Mouse (Mus musculus) gastrocnemius, postnatal 36 days (tissue): ENCODE measurements around the gene Rnf157. TPM values are rescaled to one million over a fixed set of nuclear protein-coding genes. Genes with fewer than 3 reads are reported as not detected.

ENCODE experiments used
- DNase-seq, 2 experiments: peaks; one replicate each; pipeline ENCODE4 v3.0.0; 2022
- intact Hi-C: fragments of 180-260 bp; cut with DNase I; formaldehyde crosslinking; loops from one replicate; pipeline ENCODE4 v1.15.1; 2025
- total RNA-seq, 2 experiments: library from RNA; stranded (reverse); gene quantifications; 2 replicates each; pipeline ENCODE4 v1.2.3; 2021

The Rnf157 gene
- total RNA-seq, 2 experiments from 2014 or later, result 23.0 to 24.5 TPM

DNA sequence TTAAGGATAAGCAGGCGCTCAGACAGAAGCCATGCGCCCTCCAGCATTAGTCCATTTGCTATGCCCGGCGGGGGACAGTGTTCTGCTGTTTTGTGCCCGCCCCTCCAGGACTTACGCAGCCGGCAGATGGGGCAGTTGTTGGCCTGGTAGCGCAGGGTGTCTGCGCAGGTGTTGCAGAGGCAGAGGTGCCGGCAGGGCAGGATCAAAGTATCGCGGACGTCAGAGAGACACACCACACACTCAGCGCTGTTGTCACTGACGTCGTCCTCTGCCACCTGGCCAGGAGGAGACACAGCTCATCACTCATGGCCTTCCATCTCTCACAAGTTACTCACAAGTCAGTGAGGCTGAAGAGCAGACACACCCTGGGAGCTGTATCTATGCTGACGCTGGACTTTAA lies 58.3 kb downstream of the Rnf157 start:
- intact Hi-C loops, result no loop called here
- DNase-seq, result no peak

DNA sequence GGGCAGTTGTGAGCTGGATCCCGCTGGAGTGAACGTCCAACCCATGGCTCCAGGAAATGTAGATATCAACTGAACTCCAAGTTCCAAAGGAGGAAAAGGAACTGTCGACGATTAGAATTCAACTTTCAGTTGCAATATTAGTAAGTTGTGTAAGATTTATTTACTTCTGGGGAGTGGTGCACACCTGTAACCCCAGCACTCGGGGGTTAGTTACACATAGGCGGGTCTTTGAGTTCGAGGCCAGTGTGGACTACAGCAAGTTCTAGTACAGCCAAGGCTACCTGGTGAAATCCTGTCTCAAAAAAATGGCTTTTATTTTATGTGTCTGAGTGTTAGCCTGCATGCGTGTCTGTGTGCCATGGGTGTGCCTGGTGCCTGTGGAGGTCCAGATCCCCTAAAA lies 59.3 kb downstream of the Rnf157 start:
- intact Hi-C loops, result no loop called here
- DNase-seq, result no peak

DNA sequence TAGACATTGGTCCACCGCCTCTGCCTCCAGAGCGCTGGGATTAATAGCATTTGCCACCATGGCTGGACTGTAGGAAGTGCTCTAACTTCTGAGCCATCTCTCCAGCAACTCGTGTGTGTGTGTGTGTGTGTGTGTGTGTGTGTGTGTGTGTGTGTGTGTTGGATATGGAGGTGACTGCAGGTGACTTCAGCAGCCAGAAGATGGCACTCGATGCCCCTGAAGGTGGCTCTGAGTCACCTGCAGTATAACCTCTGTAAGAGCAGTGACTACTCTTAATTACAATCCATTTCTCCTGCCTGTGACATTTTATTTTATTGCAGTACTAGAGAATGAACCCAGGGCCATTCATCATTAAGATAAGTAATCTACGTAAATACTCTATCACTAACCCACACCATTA lies 61.5 kb downstream of the Rnf157 start:
- intact Hi-C loops, result no loop called here
- DNase-seq, result no peak

DNA sequence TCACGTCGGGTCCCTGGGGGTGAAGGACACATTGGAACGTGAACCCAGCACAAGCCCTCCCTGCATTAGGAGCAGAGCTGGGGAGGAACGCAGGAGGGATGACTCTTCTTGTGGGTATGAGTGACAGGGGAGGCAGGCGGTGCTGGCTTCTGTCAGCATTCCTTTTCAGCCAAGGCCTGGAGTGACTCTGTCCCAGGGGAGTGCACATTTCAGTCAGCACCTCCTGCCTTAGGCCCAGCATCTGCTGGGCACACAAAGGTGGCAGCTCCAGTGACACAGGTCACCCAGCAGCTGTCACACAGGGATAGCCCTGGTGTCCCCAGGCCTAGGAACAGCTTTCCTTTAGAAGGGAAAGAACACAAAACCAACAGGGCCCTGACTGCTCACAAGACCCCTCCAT lies 64.9 kb downstream of the Rnf157 start:
- intact Hi-C loops, result no loop called here
- peak; percentile 28 to 39 for DNase-seq

DNA sequence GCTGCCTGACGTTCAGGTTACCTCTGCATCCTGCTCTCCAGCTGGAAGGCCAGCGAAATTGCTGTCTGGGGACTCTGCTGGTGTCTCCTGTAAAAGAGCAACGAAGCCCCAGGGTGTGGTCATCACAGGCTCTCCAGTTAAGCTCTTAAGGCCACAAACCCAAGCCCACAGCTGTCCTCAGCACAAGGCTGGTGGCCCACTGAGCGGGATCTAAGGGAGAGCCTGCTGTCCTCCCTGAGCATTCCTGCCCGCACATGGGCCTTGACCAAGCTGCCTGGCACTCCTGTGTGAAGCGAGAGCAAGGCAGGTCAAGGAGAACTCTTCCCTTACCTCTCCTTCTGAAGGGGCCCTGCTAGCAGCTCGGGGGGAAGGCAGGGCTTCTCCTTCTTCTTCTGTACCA lies 65.8 kb downstream of the Rnf157 start:
- intact Hi-C loops, result no loop called here
- no peak for DNase-seq

DNA sequence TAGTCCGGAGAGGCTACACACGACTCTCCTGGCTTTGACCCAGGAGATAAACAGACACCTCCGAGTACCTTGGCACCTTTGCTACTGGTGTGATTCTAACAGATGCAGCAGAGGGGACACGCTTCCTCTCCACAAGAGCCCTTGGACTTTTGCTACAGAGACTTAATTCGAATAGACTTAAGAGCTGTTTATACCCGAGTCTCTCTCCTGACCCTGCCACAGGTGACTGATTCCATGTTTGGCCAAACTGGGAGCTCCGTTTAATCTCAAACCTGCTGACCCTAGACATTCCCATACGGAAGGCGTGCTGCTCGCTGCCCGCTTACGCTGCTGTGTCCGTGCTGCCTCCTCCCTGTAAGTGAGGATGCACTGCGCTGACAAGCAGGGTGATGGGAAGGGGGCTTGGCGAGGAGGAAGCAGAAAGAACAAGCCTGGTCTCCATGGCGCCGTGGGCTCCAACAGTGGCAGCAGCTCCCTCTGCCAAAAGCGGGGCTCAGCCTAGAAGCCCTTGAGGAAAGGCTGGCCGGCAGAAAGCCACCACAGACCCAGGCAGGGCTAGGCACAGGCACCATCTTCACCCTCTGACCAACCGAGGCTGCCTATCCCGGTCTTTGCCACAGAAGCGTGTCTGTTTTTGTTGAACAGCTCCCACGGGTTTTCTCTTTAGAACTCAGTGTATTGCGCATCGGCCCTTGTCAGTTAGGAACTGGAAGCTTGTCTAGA lies 70.6 kb downstream of the Rnf157 start:
- DNase-seq, result no peak
- intact Hi-C loops, result no loop called here

DNA sequence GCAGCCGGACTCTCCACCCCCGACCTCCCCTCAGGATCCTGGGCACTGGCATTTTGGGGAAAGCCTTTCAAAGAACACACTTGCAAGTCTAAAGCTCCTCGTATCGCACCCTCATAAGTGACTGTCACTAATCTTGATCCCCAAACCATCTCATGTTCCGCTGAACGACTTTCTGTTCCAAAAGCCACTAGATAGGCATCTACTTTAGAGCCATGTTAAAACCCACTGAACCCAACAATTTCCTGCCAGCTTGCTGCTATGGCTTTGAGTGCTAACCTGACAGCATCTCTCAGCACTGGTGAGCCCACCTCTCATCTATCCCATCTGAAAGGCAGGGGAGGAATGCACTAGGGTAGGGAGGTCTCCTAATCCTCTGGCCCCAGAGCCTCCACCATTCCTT lies 75.3 kb downstream of the Rnf157 start:
- DNase-seq, result no peak
- intact Hi-C loops, result no loop called here

DNA sequence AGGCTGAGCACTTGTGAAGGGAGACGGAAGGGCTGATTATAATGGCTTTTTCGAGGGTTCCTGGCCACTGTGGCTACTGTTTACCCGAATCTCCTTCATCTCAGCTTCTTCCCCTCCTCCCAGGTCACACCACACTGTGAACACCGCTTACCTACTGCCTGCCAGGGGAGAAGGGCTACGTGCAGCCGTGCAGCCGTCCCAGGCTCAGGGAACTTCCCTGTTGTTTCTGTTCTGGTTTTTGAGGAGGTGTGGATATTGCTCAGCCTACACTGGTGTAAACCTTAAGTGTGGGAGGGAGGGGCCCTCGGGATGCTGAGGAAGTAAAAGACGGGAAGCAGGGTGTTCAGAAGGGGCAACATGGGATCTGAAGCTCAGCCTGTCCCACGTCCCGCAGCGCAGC lies 75.8 kb downstream of the Rnf157 start:
- DNase-seq, result no peak
- intact Hi-C loops, result no loop called here

DNA sequence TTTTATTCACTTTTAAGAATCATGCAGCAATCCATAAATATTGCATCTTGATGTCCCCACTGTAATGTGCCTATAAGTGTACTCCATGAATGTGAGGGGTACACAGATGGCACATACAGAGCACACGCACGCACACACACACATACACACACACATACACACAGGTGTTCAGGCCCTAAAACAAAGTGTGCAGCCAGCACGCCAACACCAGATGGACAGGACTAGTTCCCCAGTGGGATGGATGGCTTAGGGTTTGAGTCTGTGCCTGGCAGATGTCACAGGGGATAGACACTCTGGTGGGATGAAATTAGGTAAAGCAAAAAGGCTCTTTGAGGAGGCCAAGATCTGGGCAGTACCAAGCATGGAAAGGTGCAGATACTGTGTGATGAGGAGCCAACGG lies 76.4 kb downstream of the Rnf157 start:
- DNase-seq, result no peak
- intact Hi-C loops, result no loop called here

DNA sequence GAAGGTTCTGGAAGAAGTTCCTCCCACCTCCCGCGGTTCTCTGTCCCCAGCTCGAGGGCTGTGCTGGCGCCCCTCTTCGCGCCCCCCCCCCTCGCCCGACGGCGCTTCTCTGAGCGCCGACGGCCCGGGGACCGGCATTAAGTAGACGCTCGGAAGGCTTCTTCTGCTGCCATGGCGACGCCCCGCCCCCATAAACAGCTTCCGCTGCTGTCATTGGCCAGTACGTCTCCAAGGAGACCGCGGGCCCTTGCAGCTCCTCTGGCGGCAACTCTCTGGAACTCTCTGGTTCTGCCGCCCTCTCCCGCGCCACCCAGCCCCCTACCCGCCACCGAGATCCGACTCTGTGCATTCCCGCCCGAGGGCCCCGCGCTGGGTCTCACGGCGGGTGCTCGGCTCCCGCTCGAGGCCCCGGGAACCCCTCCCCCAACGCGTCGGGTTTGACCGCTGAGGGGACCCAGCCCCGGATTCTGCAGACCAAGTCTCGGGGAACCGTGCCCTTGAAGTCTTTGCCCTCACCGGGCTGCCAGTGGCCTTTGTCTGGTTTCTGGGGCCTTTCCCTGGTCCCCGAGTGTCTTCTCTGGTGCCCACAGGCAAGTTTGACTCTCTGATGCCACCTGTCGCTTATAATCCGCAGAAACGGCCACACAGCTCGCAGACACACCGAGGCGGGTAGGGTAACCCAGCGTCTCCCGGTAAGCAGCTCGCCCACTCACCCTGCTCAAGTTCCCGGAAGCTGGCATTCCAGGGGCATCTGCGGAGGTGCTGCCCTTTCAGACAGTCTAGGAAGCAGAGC lies 77.4 kb downstream of the Rnf157 start, which contains the start of gene Foxj1:
Gene Foxj1 (minus strand): TSS at position 156 of the 793 bp plus-strand sequence.
- DNase-seq, result peak; percentile 88 to 97
- intact Hi-C loops, result no loop called here

DNA sequence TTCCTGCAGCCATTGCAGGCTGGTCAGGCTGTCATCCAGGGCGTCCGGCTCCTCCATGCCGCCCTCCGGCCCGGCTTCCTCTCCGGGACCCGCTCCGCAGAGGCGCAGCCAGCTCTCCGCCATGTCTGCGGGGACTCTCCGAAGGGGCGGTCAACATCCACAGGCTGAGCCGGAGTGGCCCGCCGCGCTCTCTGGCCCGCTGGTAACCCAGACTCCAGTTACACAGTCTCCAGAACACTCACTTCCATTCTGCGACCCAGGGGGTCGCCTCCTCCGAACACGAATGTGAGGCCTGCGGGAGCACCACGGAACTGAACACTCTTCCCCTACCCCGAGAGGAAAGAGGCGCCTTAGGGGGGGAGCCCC lies 78.4 kb downstream of the Rnf157 start:
- no peak for DNase-seq
- intact Hi-C loops, result no loop called here

DNA sequence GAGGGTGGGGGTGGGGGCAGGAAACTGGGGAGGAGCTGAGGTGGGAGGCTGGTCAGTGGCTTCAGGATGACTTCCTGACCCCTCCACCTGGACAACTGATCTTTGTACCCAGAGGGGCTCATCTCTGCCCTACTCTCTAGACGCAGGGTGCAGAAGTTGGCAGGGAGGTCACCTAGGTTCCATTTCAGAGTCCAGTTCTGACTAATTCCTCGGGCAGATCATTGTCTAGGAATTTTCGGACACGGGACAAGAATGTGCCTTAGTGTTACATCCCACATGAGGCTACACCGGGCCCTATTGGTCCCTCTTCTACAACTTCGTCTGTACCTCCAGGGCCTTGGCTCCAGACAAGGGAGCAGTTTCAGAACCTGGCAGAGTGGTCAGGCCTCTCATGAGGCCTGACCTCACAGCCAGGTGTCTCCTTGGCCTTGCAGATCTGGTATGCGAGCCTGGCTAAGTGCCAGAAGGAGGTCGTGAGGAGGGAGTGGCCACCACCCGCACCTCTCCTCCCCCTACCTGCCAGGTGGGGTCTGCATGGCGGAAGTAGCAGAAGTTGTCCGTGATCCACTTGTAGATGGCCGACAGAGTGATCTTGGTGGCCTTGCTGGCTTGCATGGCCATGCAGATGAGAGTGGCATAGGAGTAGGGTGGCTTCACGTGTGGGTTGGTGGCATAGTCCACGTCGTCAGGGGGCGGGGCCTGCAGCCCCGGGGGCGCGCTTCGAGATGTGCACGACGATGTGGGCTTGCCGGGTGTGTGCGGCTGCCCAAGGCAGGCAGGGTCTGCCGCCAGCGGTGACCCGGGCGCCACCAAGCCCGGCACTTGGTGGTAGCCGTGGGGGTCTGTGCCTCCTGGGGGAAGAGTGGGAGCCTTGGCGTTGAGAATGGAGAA lies 79.1 kb downstream of the Rnf157 start:
- intact Hi-C loops, result no loop called here
- DNase-seq, result no peak

DNA sequence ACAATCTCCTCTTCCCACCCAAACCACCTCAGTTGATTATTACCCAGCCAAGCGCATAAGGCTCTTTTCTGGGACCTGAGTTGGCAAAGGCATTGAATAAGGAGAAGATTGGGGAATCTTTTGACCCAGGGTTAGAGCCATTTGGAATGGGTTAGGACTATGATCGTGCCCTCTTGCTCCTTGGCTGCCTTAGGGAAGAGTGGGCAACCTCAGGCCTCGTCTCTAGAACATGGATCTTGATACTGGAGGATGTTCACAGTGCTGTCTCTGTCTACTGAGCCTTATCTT lies 79.9 kb downstream of the Rnf157 start:
- intact Hi-C loops, result no loop called here
- DNase-seq, result no peak

DNA sequence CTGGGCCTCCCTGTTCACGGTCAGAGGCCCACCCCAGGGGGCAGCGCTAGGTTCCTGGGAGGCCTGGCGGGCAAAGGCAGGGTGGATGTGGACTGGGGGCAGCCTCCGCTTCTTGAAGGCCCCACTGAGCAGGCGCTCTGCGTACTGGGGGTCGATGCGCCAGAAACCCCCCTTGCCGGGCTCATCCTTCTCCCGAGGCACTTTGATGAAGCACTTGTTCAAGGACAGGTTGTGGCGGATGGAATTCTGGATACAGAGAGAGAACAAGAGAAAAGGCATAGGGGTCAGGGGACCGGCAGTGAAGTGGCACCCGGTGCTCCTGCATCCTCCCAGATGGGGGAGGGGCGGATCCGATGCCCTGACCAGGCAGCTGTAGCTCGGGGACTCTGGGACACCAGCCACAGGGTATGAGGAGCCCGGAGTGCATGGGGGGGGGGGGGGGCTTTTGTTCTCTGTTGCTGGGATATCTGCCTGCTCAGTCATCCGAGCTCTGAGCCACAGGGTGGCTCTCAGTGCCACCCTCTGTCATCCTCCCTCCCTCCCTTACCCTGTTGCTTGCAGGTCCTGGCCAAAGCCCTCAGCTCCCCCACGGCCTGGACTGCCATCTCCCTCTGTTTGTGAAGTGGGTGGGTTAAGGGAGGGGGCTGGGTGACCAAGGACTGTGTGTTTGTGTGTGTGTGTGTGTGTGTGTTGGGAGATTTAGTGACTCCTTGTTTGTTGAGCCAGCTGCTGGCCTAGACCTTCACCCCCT lies 80.4 kb downstream of the Rnf157 start:
- intact Hi-C loops, result no loop called here
- no peak for DNase-seq

DNA sequence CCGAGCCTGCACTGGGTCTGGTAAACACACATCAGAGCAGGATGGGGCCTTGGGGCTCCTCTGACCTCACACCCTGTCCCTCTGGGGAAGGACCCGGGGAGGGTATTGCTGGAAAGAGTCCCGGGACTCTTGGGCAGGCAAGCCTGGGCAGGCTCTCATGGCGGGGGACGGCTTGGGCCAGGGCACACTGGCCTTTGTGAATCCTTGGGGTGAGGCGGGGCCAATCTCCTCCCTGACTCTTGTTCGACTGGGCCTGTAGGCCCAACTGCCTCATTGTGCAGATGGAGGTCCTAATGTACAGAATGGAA lies 82.7 kb downstream of the Rnf157 start:
- DNase-seq, result no peak
- intact Hi-C loops, result no loop called here

DNA sequence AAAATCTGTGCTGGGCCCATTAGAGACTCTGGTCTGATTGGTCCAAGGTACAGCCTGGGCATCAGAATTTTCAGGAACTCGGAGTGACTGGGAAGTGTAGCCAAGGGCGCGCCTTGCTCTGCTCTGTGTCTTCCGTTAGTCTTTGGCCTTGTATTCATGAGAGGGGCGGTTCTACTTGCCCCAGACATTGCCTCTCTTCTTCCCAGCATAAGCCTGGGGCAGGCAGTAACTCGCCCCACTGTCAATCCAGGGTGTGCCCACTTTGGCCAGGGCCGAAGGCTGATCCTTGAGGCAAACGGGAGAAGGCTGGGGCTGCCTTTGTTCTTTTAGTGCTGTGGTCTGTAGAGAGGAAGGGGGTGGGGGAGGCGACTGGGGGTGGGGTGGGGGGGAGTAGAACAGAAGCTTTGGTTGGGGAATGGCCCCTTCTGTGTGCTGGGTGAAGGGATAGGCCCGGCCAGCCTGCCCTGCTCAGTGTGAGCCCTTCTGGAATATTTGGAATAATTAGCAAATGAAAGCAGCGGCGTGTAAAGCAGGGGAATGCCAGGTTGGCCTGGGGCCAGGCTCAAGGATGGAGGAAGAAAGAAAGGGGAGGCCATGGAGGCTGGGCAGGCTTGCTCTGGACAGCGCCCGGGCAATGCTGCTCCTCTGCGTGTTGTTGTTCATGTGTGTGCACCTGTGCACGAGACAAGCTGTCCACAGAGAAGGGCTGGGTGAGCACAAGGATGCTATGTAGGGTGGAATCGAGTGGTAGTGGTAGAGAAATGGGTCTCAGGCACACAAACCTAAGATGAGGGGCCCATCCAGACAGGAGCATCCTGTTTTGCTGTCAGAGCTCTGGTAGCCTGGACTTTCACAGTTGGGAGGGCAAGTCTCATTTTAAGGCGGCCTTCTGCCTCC lies 83.3 kb downstream of the Rnf157 start:
- intact Hi-C loops, result no loop called here
- no peak for DNase-seq

DNA sequence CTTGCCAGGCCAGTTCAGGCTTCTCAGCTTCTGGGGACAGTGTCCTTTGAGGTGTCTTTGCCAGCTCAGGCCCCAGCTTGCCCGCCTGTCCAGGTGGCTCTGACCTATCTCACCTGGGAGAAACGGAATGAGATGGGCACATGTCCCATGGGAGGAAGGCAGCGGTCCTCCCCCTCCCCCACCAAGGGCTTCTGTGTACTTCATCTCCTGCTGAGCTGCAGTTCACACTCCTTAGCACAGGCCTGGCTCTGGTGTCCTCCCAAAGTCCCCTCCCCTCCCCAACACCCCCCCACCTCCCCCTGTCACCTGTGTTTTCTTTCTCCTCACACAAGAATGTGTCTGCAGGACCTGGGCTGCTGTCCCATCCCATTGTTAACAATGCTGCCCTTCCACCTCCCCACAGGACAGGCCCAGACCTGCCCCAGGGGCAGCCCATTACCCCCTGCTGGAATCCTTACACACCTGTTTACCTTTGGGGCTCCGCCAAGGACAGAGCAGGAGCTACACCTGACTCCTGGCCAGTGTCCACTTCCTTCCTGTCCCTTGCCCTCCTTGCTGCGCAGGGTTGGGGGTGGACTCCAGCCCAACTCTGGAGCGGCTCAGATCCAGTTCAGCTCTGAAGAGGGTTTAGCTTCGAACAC lies 85.7 kb downstream of the Rnf157 start:
- no peak for DNase-seq
- intact Hi-C loops, result no loop called here

DNA sequence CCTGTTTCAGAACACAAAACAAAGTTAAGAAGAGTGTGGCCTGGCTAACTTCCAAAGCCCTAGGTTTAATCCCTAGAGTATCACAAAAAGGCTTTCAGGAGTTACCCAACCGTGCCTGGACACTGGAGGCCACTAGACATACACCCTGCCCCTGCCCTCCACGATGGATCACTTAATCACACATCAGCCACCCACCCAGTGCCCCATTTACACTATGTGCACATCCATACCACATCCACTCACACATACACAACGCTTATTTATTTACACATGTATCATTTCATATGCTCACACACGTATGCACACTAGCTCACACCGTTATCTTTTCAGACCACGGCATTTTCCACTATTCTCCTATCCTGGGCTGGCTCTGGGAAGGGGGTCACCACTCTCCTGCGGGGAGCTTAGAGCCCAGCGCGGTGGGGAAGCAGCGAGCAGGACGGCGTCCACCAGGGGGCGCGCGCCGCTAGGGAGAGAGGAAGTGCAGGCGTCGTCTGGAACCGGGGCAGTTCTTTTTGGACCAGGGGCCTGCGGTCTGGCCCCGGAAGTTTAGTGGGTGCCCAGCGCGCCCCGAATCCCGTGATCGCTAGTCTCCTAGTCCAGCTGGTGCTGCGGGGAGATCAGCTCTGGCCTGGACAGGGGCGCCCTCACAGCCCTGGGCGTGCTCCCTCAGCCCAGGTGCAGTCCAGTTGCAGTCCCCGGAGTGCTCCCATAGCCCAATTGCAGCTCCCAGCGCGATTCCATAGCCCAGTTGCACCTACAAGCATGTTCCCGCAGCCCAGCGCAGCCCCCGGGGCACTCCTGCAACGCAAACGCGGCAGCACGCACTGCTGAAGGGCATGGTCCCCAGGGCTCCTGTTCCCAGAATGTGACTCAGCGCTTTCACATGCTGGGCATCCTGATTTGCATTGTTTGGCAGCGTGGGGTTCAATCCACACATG lies 93.8 kb downstream of the Rnf157 start:
- peak; percentile 81 to 85 for DNase-seq
- intact Hi-C loops, result loop anchor here (1.0 to 5.0 kb wide), 3 partner anchors 50 to 218 kb away; no protein-coding TSS in a partner anchor
